Mouse (Mus musculus) urinary bladder, postnatal 25 days (tissue): ENCODE results near the gene Ssbp2.

ENCODE experiments used
- DNase-seq: peaks from one replicate; pipeline ENCODE4 v3.0.0; 2022; ENCODE audit warnings: low spot score

Ssbp2 gene

DNA sequence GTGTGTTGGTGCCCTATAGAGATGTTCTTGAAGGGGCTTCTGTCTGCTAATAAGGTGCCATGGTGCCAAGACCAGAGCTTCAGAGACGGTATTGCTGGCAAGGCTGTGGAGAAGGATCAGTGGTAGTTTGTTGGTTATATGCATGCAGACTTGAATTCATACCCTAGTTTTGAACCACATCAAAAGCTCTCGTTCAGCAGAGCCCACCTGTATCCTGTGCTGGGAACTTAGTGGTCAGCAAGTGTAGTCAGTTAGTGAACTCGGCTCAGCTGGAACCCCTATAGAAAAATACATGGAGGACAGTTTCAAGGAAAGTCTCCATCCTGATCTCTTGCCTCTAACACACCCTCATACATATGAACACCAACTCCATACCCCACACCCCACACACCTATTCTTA is 69.7 kb downstream of the Ssbp2 start:
- no peak for DNase-seq

GRCm38 (mm10) chr13:91536711-91537110 is 76.6 kb downstream of the Ssbp2 start:
- DNase-seq, result no peak

DNA sequence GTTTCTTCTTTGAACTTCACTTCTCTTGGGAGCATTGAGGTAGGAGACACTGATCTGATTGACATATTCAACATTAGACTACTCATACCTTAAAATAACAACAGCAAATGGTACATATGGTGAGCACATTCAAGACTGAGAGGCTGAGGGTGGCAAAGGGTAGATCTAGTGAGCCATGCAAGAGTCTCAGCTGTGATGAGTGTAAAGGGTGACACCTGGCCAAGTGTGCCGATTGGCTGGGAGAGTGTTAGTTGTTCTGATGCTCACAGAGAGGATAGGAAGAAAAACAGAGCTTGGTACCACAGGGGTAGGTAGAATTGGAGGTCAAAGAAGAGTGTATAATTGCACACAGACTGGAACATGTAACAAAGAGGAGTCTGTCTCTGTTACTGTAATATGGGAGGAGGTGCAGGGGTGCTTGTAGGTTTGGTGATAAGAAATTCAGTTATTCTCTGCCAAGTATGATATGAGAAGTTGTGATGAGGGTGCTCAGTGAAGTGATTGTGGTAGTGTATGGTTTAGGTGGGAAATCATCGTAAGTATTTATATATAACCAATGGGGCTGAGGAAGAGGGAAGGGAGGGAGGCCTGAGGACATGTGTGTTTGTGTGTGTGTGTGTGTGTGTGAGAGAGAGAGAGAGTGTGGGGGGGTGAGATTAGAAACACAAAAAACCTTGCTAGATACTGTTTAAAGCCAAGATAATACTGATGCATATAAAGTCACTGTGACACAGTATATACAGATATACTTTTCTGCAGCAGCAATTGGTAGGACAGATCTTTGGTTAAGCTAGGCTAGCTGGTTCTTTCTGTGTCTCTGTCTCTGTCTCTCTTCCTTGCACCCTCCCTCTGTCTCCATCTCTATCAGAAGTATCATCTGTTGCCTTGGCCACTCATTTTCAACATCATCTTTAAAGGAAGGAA is 80.3 kb downstream of the Ssbp2 start:
- no peak for DNase-seq

DNA sequence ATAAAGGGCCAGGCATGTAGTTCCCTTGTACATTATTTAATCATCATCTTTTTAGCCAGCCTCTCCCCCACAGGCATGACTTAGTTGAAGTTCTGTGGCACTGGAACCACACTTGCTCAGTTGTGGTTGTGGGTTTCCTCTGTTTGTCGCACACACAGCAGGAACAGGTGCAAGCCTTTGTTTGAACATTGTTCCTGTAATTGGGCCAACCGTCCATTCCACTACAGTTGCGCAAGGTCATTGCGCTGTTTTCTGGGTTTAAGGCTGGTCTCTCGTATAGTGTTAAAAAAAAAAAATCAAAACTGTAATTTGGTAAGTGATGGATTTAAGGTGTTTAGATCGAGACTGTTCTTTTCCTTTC is 81.0 kb downstream of the Ssbp2 start:
- DNase-seq, result no peak

GRCm38 (mm10) chr13:91543555-91543954 is 83.5 kb downstream of the Ssbp2 start:
- DNase-seq, result no peak

GRCm38 (mm10) chr13:91564047-91564446 is 104.0 kb downstream of the Ssbp2 start:
- DNase-seq, result no peak

DNA sequence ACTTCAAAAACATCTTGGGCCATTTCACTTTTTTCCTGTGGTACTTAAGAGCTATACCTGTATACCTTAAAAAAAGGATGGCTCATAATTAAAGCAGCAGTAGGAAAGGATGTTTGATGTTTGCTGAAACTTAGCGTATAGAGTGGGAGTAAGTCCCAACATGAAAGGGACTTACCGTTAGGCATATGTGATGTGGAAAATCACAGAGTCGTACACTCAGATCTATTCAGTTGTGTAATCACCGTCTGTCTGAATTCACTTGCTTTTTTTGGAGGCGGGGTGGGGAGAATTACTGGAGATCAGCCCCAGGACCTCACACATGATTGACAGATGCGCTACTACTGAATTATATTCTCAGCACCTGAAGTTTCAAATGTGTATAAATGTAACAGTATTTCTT is 104.7 kb downstream of the Ssbp2 start:
- no peak for DNase-seq

DNA sequence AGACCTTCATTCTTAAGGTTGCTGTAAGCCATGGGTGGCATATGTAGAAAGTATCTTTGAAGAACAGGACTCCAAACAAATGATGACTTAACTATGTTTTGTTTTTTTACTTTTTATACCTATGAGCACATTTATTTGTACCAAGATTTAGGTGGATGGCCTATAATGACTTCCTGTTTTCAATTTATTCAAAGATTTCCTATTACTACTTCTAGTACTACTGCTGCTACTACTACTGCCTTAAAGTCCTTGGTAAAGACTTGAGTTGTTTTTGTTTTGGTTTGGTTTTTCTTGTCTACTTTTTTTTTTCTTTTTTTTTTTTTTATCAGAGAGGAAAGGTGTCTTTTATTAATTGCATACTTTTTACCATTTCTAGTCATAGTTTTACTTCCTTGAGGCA is 121.4 kb downstream of the Ssbp2 start:
- DNase-seq, result no peak

DNA sequence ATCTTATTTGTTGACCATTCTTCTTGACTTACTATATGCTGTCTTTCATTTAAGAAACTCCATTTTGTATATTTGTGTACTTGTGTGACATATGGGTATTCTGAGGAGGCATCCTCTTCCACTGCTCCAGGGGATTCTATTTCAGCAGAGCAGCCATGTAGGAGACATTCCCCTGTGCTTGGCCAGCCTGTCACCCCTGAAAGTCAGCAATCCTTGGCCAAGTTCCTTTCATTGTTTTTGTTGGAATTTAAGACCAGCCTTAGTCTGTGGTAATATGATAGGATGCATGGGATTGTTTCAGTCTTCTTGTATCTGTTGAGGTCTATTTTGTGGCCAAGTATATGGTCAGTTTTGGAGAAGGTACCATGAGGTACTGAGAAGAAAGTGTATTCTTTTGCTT is 122.1 kb downstream of the Ssbp2 start:
- DNase-seq, result no peak

DNA sequence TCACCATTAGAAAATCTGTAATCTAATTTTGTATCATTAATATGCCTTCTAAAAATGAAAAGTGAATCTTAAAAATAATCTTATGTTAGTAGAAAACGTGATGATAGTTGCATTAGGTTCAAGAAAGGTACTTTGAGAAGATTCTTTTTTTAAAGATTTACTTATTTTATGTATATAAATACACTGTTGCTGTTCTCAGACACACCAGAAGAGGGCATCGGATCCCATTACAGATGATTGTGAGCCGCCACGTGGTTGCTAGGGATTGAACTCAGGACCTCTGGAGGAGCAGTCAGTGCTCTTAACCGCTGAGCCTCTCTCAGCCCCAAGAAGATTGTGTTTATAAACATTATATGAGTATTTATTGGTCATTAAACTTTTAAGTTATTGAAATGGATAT is 126.3 kb downstream of the Ssbp2 start:
- no peak for DNase-seq

GRCm38 (mm10) chr13:91588475-91588874 is 128.4 kb downstream of the Ssbp2 start:
- DNase-seq, result no peak

DNA sequence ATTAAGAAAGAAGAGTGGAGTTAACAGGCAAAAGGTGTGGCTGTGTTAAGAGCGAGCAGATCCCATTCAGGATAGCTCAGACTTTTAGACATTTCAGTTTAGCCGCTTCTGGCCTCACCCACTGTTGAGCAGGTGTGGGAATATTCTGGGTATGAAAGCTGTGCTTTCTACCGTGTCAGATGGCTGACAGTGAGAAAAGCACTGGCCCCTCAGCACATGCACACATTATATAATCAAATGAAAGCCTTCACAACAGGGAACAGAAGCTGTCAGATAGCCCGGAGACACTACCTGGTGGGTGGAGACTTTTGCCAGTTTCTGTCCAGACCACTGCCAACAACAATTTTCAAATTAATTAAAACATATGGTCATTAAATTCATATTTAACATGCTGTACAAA is 131.8 kb downstream of the Ssbp2 start:
- no peak for DNase-seq

GRCm38 (mm10) chr13:91595284-91595683 is 135.2 kb downstream of the Ssbp2 start:
- no peak for DNase-seq

DNA sequence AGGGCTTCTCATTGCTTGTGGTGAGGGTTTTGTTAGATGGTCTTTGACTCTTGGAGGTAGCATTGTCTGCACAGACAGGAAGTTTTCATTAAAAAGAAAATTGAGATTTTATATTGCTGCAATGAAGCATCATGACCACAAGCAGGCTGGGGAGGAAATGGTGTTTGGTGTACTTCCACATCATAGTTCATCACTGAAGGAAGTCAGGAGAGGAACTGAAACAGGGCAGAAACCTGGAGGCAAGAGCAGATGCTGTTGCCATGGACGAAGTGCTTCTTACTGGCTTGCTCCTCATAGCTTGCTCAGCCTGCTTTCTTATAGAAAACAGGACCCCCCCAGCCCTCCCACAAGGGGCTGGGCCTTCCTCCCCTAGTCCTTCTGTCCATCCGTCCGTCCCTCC is 139.5 kb downstream of the Ssbp2 start:
- no peak for DNase-seq

- no peak for DNase-seq
These were observed 145.2 kb downstream of the Ssbp2 start for GRCm38 (mm10) chr13:91605043-91605840.

DNA sequence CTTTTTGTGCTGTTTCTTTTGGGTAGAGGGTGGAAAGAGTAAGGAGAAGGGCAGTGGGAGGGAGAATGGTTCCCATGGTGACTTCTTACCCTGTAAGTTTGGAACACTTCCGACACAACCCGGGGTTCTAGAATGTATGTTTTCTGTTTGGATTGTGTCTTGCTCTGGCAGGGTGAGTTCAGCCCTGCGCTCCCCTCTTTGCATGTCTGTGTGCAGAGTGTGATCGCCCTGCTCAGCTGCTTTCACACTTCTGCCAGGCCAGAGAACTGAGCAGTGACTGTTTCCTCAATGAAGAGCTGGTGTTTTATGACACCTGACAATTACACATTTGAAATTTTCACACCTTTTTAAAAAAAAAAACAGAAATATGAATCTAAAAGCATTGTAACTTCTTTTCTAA is 150.5 kb downstream of the Ssbp2 start:
- no peak for DNase-seq

GRCm38 (mm10) chr13:91611909-91612308 is 151.8 kb downstream of the Ssbp2 start:
- no peak for DNase-seq

DNA sequence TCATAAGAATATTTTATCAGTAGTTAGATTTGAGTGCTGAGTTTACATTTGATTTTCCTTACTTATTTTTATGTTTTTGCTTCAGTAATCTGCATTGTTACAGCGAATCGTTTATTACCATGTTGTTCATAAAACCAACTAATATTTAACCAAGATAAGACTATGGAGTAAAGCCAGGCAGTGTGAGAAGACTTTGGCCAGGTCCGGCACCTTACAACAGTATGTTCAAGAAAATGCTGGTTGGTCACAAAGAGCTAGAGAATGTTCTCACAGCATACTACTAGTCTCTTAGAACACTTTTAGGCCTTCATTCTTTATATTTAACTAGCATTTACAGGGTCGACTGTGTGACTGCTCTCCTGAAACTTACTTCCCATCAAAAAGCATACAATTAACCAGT is 152.5 kb downstream of the Ssbp2 start:
- DNase-seq, result no peak

DNA sequence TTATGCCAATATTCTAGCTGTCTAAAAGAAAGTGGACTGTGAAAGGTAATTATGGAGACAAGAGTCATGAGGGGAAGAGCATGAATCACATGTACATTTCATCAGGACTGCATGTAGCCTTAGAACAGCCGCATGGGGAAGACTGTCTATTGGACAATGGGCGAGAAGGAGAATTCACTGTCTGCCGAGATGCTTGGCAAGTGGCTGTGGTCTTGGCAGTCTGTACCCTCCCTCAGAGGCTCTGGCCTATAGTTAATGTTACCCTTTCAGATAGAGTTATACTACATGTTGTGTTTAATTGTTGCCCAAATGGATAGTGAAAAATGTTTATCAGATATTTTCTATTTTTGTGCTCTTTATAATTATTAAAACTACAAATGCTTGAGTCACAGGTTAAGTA is 156.0 kb downstream of the Ssbp2 start:
- no peak for DNase-seq

DNA sequence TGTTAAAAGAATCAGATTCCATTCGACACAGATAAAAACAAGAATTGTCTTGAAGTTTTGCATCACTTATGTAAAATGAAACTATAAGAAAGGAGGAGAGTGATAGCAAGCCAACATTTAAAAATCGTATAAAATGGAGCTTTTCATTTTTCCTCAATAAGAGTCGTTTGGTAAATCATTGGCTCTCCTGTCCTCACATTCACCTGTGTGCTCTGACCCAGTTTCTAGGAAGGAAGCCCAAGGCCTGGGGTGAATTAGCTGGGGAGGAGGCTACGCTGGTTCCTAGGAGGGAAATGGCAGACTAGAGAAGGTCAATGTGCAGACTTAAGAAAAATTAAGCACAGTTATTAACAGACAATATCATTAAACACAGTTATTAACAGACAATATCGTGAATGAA is 156.8 kb downstream of the Ssbp2 start:
- DNase-seq, result no peak

- DNase-seq, result no peak
These were observed 159.3 kb downstream of the Ssbp2 start for GRCm38 (mm10) chr13:91619431-91619830.

DNA sequence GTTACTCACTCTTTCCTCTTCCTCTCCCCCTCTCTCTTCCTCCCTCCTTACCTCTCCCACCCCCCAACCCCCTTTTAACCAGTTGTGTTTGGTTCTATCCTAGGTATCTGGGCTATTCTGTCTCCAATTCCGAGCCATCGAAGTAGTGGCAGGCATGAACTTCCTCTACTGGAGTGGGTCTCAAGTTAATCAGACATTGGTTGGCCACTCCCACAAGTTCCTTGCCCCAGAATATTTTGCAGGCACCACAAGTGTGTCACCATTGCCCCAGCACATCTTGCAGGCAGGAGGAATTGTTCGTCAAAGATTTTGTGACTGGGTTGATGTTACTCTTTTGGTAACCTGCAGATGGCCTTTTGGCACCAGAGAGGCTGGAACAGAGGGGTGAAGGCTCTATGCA is 160.5 kb downstream of the Ssbp2 start:
- no peak for DNase-seq

- no peak for DNase-seq
These were observed 171.3 kb downstream of the Ssbp2 start for GRCm38 (mm10) chr13:91631291-91631799.
